Mouse (Mus musculus) spleen, adult 18-20 months (tissue): ENCODE data around the gene Abca5.
A peak's percentile ranks its signal among the peaks of the same experiment; 100 is the strongest.
"Not testable (repeated sequence)": the region's sequence is repeated elsewhere in the genome, so short reads cannot be mapped to it uniquely, and the experiment has no call there.

ENCODE experiments used
- DNase-seq, 2 experiments: peaks; one replicate each; pipeline ENCODE4 v3.0.0; 2022; ENCODE audit warnings: mixed read lengths in 2 of 2

Gene Abca5

GRCm38 (mm10) chr11:110337289-110338245 lies at the start of gene Abca5:
TSS of gene Abca5 (minus strand) at chr11:110337716.
- peak; percentile 80 to 91 for DNase-seq

- DNase-seq, result no peak
Observed at GRCm38 (mm10) chr11:110385487-110385886, 48.0 kb upstream of the Abca5 start.

DNA sequence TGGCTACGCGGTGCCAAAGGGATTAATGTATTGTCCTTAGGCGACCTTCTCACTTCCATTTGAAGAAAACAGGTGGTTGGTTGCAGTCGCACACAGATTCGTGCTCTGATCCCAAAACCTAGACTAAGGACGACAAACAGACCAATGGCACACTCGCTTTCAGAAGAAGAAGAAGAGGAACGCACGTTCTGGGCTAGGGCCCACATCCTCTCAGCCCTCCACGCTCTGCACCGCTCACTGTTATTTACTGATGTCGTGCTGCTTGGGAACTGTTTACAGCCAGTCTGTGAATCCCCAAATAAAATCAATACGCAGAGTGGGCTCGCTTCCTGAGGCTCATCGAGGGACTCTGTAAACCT lies 42.8 kb upstream of the Abca5 start:
- DNase-seq, result no peak

DNA sequence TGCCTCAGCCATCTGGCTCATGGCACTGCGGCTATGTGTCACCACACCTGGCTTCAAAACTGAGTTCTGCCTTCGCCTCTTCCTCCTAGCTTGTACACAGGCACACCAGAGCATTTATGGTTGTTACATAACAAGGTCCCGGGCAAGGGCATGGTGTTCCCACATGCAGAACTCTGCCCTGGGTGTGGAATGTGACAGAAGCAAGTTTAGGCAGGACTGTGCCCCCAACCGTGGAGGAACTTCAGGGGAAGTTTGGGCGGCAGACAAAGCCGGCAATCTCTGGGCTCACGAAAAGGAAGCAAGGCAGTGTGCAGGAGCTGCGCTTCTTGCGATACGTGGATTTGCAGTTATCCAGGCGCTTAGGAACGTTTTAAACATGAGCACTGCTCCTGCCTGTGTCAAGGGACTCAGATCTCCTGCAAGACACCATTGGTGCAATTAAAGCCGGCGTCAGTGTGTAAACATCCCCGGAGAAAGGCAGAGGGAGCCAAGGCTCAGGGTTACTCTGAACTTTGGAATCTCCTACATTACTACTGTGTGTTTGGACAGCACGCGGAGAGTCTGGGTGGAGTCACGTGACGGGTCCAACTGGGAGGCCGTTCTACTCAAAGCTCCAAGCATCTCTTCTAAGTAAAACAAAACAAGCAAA lies 42.3 kb upstream of the Abca5 start:
- peak; percentile 12 to 37 for DNase-seq

GRCm38 (mm10) chr11:110374036-110374435 lies 36.5 kb upstream of the Abca5 start:
- no peak for DNase-seq

DNA sequence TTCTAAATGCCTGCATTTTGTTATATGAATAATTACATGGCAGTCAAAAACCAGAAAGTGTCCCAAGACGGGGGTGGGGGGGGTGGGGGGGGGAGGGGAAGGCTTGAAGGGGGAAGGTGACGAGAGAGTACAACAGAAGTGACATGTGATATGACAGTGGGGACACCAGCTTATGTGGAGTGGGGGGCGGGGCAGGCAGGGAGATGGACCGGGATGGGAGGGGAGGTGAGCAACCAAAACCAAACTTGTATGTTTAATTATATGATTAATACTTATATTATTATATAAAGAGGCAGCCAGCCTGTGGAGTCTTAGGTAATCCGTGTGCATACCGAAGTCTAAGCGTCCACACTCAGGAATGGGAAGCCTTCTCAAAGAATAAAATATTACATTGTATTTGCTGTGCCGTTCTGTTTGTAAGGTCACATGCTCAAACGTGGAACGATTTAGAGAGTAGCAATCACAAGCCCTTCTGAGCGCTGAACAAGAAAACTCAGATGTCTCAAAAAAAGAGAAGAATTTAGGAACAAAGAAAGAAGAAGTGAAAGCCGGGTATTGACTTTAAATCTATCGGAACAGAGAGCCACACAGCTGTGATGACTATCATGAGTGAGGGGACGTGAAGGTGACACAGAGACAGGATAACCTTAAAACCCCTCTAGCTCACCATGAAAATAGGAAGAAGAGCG lies 34.9 kb upstream of the Abca5 start:
- peak; percentile 23 to 26 for DNase-seq

DNA sequence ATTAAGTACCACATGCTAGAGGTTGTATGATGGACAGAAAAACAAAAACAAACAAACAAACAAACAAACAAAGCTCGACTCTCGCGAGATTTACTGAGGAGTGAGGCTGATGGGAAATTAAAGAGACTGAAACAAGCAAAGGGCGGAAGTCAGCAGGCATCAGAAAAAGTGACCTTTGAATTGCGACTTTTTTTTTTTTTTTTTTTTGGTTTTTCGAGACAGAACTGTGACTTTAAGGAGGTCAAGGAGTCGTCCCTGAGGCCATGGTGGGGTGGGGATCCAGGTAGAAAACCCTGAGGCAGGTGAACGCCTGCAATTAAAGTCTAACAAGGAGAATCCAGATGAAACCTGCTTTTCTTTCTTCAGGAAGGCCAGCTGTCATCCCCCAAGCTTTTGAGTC lies 34.3 kb upstream of the Abca5 start:
- no peak for DNase-seq

GRCm38 (mm10) chr11:110369312-110370019 lies 31.9 kb upstream of the Abca5 start:
- no peak for DNase-seq

GRCm38 (mm10) chr11:110367638-110368037 lies 30.1 kb upstream of the Abca5 start:
- DNase-seq, result no peak

GRCm38 (mm10) chr11:110366902-110367301 lies 29.4 kb upstream of the Abca5 start:
- no peak for DNase-seq

DNA sequence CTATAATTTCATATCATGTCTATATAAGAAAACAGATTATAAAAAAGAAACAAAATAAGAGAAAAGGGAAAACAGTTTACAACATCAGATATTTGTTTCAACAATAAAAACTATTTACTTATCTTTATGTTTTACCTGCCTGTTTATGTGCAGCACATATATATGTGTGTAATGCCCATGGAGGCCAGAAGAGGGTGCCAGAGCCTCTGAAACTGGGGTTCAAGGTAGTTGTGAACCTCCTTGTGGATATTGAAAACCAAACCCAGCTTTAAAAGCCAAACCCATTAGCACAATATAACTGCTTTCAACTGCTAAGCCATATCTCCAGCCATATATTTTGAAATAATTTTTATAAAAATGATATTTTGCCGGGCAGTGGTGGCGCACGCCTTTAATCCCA lies 27.5 kb upstream of the Abca5 start:
- peak; percentile 35 to 75 for DNase-seq

DNA sequence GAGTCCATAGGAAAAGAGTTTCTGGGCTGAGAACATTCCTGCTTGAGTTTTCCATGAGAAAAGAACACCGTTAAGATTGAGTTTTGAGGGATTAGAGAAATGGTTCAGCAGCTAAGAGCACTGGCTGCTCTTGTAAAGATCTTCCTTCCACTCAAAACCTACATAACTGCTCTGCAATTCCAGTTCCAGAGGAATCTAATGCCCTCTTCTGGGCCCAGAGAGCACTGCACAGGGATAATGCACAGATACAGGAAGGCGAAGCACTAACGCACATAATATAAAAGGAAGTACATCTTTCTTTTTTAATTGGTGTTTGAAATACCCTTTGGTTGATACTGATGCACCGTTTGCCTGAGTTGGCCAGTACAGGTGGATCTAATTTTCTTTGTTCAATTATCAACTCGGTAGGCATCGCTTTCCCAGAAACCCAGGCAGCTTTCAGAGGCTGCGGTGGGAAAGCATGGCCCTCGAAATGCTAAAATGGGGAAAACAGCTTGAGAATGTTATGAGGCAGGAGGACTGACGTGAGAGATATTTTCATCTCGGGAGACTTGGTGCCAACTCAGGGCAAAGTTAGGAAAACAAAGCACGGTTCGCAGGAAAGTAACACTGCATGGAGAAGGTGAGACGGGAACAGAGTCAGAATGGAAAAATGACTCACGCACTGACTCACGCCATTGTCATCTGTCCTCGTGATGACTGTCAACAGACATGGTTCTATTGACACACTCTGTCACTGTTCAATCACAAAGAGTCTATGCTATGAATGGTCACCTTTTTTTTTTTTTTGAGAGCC lies 20.4 kb upstream of the Abca5 start:
- DNase-seq, result no peak

- not testable (repeated sequence) for DNase-seq
Observed at GRCm38 (mm10) chr11:110355131-110355530, 17.6 kb upstream of the Abca5 start.

DNA sequence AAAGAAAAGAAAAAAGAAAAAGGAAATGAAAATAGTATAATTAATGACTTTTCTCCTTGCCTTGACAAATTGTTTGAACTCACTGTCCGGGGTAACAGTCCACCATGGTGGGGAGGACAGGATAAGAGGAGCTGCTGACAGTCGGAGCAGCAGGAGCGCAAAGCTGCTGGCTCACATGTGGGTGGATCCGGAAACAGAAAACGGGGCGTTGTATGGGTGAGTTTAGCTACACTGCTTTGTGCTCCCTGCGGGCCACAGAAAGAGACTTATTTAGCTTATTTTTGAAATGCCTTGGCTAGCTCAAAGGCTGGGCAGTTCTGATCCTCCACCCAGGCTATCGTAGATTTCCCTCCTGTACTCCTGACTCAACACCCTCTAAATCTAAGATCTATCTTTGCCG lies 16.7 kb upstream of the Abca5 start:
- DNase-seq, result no peak

DNA sequence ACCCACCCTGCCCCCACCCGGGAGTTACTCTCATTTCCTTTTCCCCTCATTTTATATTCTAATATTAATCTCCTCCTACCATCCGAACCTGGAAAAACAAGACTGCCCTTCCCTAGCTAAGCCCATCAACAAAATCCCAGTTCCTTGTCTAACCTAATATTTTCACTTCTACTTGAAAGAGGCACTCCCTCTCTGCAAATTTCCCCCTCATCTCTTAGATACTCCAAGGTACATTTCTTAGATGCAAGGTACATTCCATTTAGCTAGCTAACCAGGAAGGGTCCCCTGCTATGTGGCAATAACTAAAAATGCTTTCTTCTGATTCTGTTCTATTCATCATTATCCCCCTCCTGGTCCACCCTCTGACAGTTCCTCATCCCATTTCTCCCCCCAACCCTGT lies 10.7 kb upstream of the Abca5 start:
- no peak for DNase-seq

- no peak for DNase-seq
Observed at GRCm38 (mm10) chr11:110347768-110348167, 10.3 kb upstream of the Abca5 start.

GRCm38 (mm10) chr11:110336814-110337288 lies 665 bp downstream of the Abca5 start:
- DNase-seq, result peak in 1 of 2 experiments; percentile 6

DNA sequence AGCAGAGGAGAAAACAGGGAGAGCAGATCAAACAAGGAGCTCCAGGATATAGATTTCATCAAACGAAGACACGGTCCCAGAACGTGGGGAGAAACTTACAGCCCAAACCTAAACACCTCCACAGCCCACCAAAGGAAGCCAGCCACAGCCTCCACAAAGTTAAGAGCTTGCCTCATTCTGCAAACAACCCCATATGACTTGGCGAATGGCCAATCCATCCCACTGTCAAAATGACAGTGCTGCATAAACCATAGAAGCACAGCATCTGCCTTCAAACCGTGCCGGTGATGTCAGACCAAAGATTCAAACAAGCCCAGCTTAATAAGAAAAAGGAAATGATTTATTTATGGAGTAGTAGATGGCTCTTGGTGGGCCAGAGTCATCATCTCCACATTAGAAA lies 7.4 kb downstream of the Abca5 start:
- DNase-seq, result no peak

DNA sequence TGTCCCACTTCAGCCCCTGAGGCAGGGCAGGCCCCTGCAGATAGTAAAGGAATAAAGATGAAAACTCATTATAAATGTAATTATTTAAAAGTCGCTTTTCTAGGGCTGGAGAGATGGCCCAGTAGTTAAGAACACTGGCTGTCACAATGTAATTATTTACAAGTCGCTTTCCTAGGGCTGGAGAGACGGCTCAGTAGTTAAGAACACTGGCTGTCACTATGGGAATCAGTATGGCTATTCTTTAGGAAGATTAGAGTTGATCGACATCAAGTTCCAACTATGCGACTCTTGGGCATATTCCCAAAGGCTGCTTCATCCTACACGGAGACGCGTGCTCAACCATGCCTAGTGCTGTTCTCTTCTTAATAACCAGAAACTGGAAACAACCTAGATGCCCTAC lies 15.2 kb downstream of the Abca5 start:
- no peak for DNase-seq

- no peak for DNase-seq
Observed at GRCm38 (mm10) chr11:110306475-110307168, 30.9 kb downstream of the Abca5 start.

- no peak for DNase-seq
Observed at GRCm38 (mm10) chr11:110303411-110303810, 34.1 kb downstream of the Abca5 start.
